Mouse (Mus musculus): ENCODE results near the gene Trem2. TPM values are rescaled to one million over a fixed set of nuclear protein-coding genes. Genes with fewer than 3 reads are reported as not detected.

Gene Trem2
- polyA plus RNA-seq, 1 experiment from 2014 or later = 3.1 TPM

DNA sequence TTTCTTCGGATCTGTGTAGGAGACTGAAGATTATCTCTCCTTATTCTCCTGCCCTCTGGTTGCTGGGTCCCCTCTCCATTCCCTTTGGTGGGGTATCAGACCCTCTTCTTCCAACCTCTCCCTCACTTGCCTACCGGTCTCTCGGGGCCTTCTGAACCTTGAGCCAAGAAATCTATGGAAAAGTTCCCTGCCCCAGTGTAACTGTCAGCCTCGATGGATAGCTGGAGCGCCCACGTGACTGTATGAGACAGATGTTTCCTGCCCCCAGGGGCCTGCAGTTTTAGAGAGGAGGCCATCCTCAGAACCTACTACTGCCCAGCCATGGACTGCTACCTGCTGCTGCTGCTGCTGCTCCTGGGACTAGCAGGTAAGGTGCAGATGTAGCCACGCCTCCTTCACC is 13.4 kb downstream of the Trem2 start, which contains the start of gene Treml1:
Treml1 (plus strand) TSS at position 301 of the 400 bp plus-strand sequence.
- Histone ChIP-seq H3K4me2 (ENCODE audit: low read length) (no peak within 1 kb of the TSS), H3K27ac (ENCODE audit: low read length) (no peak within 1 kb of the TSS), H3K4me3 (ENCODE audit: low read depth, low read length) (no peak within 1 kb of the TSS), H3K9ac (ENCODE audit: low read depth, low read length) (no peak within 1 kb of the TSS), H3K36me3 (ENCODE audit: control insufficient read depth, insufficient read depth, low read length) (no peaks in the 10 kb centered on the region), H3K9me3 (replicated peaks; ENCODE audit: control insufficient read depth, low read length, poor library complexity, severe bottlenecking) (no peaks in the 10 kb centered on the region), H3K27me3 (ENCODE audit: control insufficient read depth, insufficient read depth, low read depth, low read length) (no peaks in the 10 kb centered on the region), H3K4me1 (ENCODE audit: control insufficient read depth, insufficient read depth, low read length) (no peaks in the 10 kb centered on the region)
- 86% methylated on average over 7 of the region's 7 CpGs for WGBS
- no peak for ATAC-seq

DNA sequence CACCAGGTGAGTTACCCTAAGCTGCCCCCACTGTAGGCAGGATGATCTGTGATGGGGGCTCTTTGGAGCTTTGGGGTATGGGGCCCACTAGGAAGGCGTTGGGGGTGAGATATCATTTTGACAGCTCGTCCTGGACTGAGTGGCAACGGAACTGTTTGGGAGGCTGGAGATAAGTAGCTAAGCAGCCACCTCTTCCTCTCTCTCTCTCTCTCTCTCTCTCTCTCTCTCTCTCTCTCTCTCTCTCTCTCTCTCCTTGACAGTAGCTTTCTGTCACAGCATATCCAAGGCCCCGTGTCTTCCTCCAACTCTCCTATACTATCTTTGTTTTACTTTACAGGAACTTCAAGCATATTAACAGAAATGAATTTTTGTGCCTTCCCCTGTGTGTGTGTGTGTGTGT is 14.3 kb downstream of the Trem2 start:
- Histone ChIP-seq H3K4me1 (ENCODE audit: control insufficient read depth, insufficient read depth, low read length) (no peaks in the 10 kb centered on the region), H3K36me3 (ENCODE audit: control insufficient read depth, insufficient read depth, low read length) (no peaks in the 10 kb centered on the region), H3K9me3 (replicated peaks; ENCODE audit: control insufficient read depth, low read length, poor library complexity, severe bottlenecking) (no peaks in the 10 kb centered on the region), H3K9ac (ENCODE audit: low read depth, low read length) (no peak overlapping the region), H3K4me2 (ENCODE audit: low read length) (no peak overlapping the region), H3K4me3 (ENCODE audit: low read depth, low read length) (no peak overlapping the region), H3K27ac (ENCODE audit: low read length) (no peak overlapping the region), H3K27me3 (ENCODE audit: control insufficient read depth, insufficient read depth, low read depth, low read length) (no peaks in the 10 kb centered on the region)
- 83% methylated on average over 4 of the region's 4 CpGs for WGBS
- ATAC-seq = no peak

DNA sequence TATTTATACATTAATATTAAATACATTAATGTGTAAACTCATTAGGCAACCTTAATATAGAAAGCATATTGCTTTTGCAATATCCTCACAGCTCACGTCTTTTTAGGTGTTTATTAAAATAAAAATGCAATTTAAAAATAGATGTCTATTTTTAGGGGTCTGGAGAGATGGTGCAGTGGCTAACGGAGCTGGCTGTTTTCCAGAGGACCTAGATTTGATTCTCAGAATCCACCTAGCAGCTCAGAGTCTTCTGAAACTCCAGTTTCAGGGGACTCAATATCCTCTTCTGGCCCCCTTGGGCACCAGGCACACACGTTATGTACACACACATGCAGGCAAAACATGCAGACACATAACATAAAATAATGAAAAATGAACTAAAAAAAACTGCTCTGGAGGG is 16.1 kb downstream of the Trem2 start:
- WGBS = 79% methylated on average over 3 of the region's 3 CpGs
- H3K27ac ChIP-seq (ENCODE audit: low read length) = no peak overlapping the region

DNA sequence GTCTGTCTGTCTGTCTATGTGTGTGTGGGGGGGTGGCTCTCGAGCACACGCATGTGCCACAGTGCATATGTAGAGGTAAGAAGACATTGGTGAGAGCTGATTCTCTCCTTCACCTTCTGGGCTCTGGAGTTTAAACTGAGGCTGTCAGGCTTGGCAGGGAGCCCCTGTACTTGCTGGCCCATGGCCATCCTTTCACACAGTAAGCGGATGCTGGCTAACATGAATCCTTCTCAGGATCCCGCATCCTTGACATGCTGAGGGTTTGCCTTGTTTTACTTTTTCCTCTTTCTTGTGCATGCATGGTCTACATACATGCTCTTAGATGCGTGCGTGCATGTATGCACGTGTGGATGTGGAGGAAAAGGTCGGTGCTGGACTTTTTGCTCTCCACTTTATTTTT is 16.8 kb downstream of the Trem2 start:
- WGBS = 92% methylated on average over 8 of the region's 8 CpGs

More for the DNA sequence above, 16.1 kb downstream of the Trem2 start:
- H3K9ac ChIP-seq (ENCODE audit: low read depth, low read length) = no peak overlapping the region
- no peaks in the 10 kb centered on the region for H3K4me1 ChIP-seq (ENCODE audit: control insufficient read depth, insufficient read depth, low read length)
- H3K4me2 ChIP-seq (ENCODE audit: low read length) = no peak overlapping the region
- no peaks in the 10 kb centered on the region for H3K27me3 ChIP-seq (ENCODE audit: control insufficient read depth, insufficient read depth, low read depth, low read length)
- no peak overlapping the region for H3K4me3 ChIP-seq (ENCODE audit: low read depth, low read length)
- no peaks in the 10 kb centered on the region for H3K9me3 ChIP-seq (replicated peaks; ENCODE audit: control insufficient read depth, low read length, poor library complexity, severe bottlenecking)
- H3K36me3 ChIP-seq (ENCODE audit: control insufficient read depth, insufficient read depth, low read length) = no peaks in the 10 kb centered on the region
- ATAC-seq = no peak

DNA sequence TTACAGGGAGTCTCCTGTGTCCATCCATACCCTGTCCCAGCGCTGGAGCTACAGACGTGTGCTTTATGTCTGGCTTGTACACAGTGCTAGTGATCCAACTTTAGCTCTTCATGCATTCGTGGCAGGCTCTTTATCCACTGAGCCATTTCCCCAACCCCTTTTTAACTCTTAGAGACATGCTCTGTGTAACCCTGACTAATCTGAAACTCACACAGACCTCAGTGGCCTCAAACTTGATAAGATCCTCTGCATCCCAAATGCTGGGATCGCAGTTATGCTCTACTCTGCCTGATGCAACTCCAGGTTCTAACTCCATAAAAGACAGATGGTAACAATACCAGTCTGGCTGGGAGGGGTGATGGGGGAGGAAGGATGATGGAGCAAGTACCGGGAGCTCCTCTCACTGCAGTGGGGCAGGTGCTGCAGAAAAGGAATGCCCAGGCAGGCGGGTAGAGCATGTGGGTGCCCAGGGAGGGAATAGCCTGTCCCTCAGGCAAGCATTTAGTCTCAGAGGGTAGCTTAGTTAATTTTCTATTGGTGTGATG is 17.3 kb downstream of the Trem2 start:
- 78% methylated on average over 6 of the region's 6 CpGs for WGBS
- no peaks in the 10 kb centered on the region for H3K9me3 ChIP-seq (replicated peaks; ENCODE audit: control insufficient read depth, low read length, poor library complexity, severe bottlenecking)

More for the DNA sequence above, 16.8 kb downstream of the Trem2 start:
- Histone ChIP-seq H3K4me1 (ENCODE audit: control insufficient read depth, insufficient read depth, low read length) (no peaks in the 10 kb centered on the region), H3K4me2 (ENCODE audit: low read length) (no peak overlapping the region), H3K9me3 (replicated peaks; ENCODE audit: control insufficient read depth, low read length, poor library complexity, severe bottlenecking) (no peaks in the 10 kb centered on the region), H3K27me3 (ENCODE audit: control insufficient read depth, insufficient read depth, low read depth, low read length) (no peaks in the 10 kb centered on the region), H3K9ac (ENCODE audit: low read depth, low read length) (no peak overlapping the region), H3K36me3 (ENCODE audit: control insufficient read depth, insufficient read depth, low read length) (no peaks in the 10 kb centered on the region), H3K27ac (ENCODE audit: low read length) (no peak overlapping the region), H3K4me3 (ENCODE audit: low read depth, low read length) (no peak overlapping the region)
- ATAC-seq = no peak

DNA sequence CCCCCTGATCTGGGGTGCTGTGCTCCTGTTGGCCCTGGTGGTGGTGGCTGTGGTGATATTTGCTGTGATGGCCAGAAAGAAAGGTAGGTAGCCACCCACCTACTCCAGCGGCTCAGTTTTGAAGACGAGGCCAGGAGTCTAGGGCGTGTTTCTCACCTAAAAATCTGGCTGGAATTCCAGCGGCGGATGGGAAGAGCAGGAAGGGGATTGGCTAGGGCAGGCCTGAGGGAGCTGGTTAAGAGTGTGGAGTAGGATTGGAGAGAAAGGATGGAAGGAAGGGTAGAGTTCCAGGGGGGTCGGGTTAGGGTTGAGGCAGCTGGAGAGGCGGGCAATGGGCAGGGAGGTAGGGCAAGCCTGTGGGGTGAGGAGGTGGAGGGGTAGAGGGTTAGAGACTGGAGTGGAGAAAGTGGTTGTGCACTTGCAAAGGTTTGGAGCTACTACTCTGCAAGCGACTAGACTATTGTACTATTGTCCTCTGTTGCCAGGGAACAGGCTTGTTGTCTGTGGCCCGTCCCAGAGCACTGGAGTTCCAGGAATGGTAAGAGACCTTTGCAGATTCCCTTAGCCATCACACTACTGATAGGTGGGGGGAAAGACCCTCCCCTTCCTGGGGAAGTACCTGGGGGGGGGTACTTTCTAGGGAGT is 19.4 kb downstream of the Trem2 start:
- H3K4me3 ChIP-seq (ENCODE audit: low read depth, low read length) = no peak overlapping the region
- 74% methylated on average over 9 of the region's 9 CpGs for WGBS

More for the DNA sequence above, 17.3 kb downstream of the Trem2 start:
- no peaks in the 10 kb centered on the region for H3K4me1 ChIP-seq (ENCODE audit: control insufficient read depth, insufficient read depth, low read length)
- H3K27me3 ChIP-seq (ENCODE audit: control insufficient read depth, insufficient read depth, low read depth, low read length) = no peaks in the 10 kb centered on the region
- no peak overlapping the region for H3K27ac ChIP-seq (ENCODE audit: low read length)
- no peak overlapping the region for H3K4me3 ChIP-seq (ENCODE audit: low read depth, low read length)
- no peaks in the 10 kb centered on the region for H3K36me3 ChIP-seq (ENCODE audit: control insufficient read depth, insufficient read depth, low read length)
- no peak overlapping the region for H3K4me2 ChIP-seq (ENCODE audit: low read length)
- H3K9ac ChIP-seq (ENCODE audit: low read depth, low read length) = no peak overlapping the region
- ATAC-seq = no peak; the same call in 1 of the 2 replicates

DNA sequence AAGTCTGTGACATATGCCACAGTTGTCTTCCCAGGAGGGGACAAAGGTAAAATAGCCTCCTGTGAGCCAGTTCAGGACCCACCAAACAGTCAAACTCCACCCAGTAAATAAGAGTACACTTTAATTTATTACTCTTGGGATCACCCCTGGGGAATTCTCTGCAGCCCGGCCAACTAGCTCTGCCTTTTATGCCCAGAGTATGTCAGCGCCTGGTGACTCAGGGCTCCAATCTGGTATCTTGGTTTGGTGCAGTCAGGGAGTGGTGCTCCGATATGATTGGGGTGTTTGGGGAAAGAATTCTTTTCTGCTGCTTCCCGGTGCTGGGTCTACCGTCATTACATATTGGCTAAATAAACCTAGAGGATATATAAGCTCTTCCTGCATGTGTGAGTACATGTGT is 20.6 kb downstream of the Trem2 start:
- Histone ChIP-seq H3K4me1 (ENCODE audit: control insufficient read depth, insufficient read depth, low read length) (no peaks in the 10 kb centered on the region), H3K27me3 (ENCODE audit: control insufficient read depth, insufficient read depth, low read depth, low read length) (no peaks in the 10 kb centered on the region), H3K9me3 (replicated peaks; ENCODE audit: control insufficient read depth, low read length, poor library complexity, severe bottlenecking) (no peaks in the 10 kb centered on the region), H3K27ac (ENCODE audit: low read length) (no peak overlapping the region), H3K4me3 (ENCODE audit: low read depth, low read length) (no peak overlapping the region), H3K9ac (ENCODE audit: low read depth, low read length) (no peak overlapping the region), H3K36me3 (ENCODE audit: control insufficient read depth, insufficient read depth, low read length) (no peaks in the 10 kb centered on the region), H3K4me2 (ENCODE audit: low read length) (no peak overlapping the region)
- WGBS = 91% methylated on average over 5 of the region's 5 CpGs
- ATAC-seq = no peak

More for the DNA sequence above, 19.4 kb downstream of the Trem2 start:
- H3K27ac ChIP-seq (ENCODE audit: low read length) = no peak overlapping the region
- H3K9ac ChIP-seq (ENCODE audit: low read depth, low read length) = no peak overlapping the region
- ATAC-seq = no peak
- no peaks in the 10 kb centered on the region for H3K27me3 ChIP-seq (ENCODE audit: control insufficient read depth, insufficient read depth, low read depth, low read length)
- H3K4me1 ChIP-seq (ENCODE audit: control insufficient read depth, insufficient read depth, low read length) = no peaks in the 10 kb centered on the region
- H3K4me2 ChIP-seq (ENCODE audit: low read length) = no peak overlapping the region
- no peaks in the 10 kb centered on the region for H3K9me3 ChIP-seq (replicated peaks; ENCODE audit: control insufficient read depth, low read length, poor library complexity, severe bottlenecking)
- no peaks in the 10 kb centered on the region for H3K36me3 ChIP-seq (ENCODE audit: control insufficient read depth, insufficient read depth, low read length)

DNA sequence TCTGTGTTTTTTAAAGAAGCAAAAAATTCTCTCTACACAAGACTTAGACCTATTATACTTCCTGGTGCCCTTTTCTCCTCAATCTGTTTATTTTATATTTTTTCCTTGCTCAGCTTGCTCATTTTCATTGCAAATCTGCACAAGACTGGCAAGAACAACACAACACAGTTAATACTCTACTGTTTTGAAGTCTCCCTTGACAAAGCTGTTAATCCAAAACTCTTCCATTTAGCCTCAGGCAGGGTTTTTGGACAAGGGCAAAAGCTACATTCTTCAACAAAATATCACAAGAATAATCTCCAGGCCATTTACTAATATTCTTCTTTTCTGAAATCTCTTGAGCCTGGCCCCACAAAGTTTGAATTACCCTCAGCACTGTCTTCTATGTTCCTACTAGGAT is 25.4 kb downstream of the Trem2 start:
- Histone ChIP-seq H3K4me1 (ENCODE audit: control insufficient read depth, insufficient read depth, low read length) (no peaks in the 10 kb centered on the region), H3K9ac (ENCODE audit: low read depth, low read length) (no peak overlapping the region), H3K36me3 (ENCODE audit: control insufficient read depth, insufficient read depth, low read length) (no peaks in the 10 kb centered on the region), H3K4me2 (ENCODE audit: low read length) (no peak overlapping the region), H3K4me3 (ENCODE audit: low read depth, low read length) (no peak overlapping the region), H3K27ac (ENCODE audit: low read length) (no peak overlapping the region), H3K27me3 (ENCODE audit: control insufficient read depth, insufficient read depth, low read depth, low read length) (no peaks in the 10 kb centered on the region), H3K9me3 (replicated peaks; ENCODE audit: control insufficient read depth, low read length, poor library complexity, severe bottlenecking) (no peaks in the 10 kb centered on the region)
- ATAC-seq = no peak

DNA sequence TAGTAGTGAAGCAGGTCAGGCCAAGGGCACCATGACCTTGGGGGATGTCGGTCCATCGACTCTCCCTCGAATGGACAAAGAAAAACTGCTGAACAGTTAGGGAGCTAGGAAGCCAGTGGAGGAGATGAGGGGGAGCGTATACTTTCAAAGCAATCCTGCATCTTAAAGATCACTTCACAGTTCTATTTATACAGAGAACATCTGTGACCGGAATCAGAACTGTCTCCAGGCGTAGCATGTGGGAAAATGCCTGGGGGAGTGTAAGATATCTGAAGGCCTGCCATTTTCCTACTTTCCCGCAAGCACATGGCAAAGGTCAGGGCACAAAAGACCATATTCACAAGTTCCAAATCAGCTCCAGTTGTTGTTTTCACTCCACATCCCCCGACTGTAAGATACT is 26.8 kb downstream of the Trem2 start:
- H3K36me3 ChIP-seq (ENCODE audit: control insufficient read depth, insufficient read depth, low read length) = no peaks in the 10 kb centered on the region
- WGBS = 81% methylated on average over 8 of the region's 8 CpGs
- no peak for ATAC-seq
- no peaks in the 10 kb centered on the region for H3K4me1 ChIP-seq (ENCODE audit: control insufficient read depth, insufficient read depth, low read length)
- H3K4me3 ChIP-seq (ENCODE audit: low read depth, low read length) = no peak overlapping the region
- H3K9me3 ChIP-seq (replicated peaks; ENCODE audit: control insufficient read depth, low read length, poor library complexity, severe bottlenecking) = no peaks in the 10 kb centered on the region
- H3K27ac ChIP-seq (ENCODE audit: low read length) = no peak overlapping the region
- no peaks in the 10 kb centered on the region for H3K27me3 ChIP-seq (ENCODE audit: control insufficient read depth, insufficient read depth, low read depth, low read length)
- no peak overlapping the region for H3K4me2 ChIP-seq (ENCODE audit: low read length)
- no peak overlapping the region for H3K9ac ChIP-seq (ENCODE audit: low read depth, low read length)
